Mouse (Mus musculus) liver, postnatal 0 days (tissue): ENCODE data around the gene Zfp688. TPM values are rescaled to one million over a fixed set of nuclear protein-coding genes. Genes with fewer than 3 reads are reported as not detected.
"Not testable (repeated sequence)": the region's sequence is repeated elsewhere in the genome, so short reads cannot be mapped to it uniquely, and the experiment has no call there.

ENCODE experiments used
- ATAC-seq: fragments of 200-750 bp; cut with Nextera tagmentation; 2 replicates; pipeline ENCODE4 v1.8.0; 2017; ENCODE audit warnings: mild to moderate bottlenecking, moderate library complexity
- DNase-seq: peaks from one replicate; pipeline ENCODE4 v3.0.0-alpha.2; 2016
- H3K27ac ChIP-seq: fragments of 300-500 bp; sonication (generic); 2 replicates; pipeline ENCODE4 v1.5.1; 2014; ENCODE audit warnings: antibody characterized with exemption, moderate library complexity, mild to moderate bottlenecking, low read depth
- H3K27me3 ChIP-seq: fragments of 300-500 bp; sonication (generic); 2 replicates; pipeline ENCODE4 v1.6.1; 2014; ENCODE audit warnings: low read length, control low read depth, mixed read lengths; ENCODE audit not compliant: insufficient read depth
- H3K36me3 ChIP-seq: fragments of 300-500 bp; sonication (generic); replicated peaks from 2 replicates; pipeline ENCODE4 v1.6.1; 2014; ENCODE audit warnings: mild to moderate bottlenecking, control low read depth, low read length, moderate library complexity, mixed read lengths; ENCODE audit not compliant: insufficient read depth
- H3K4me1 ChIP-seq: fragments of 300-500 bp; sonication (generic); 2 replicates; pipeline ENCODE4 v1.6.1; 2014; ENCODE audit warnings: antibody characterized with exemption, mild to moderate bottlenecking, control low read depth; ENCODE audit not compliant: insufficient read depth
- H3K4me2 ChIP-seq: fragments of 300-500 bp; sonication (generic); 2 replicates; pipeline ENCODE4 v1.6.1; 2014; ENCODE audit warnings: low read depth, mild to moderate bottlenecking, low read length, moderate library complexity, mixed read lengths
- H3K4me3 ChIP-seq: fragments of 300-500 bp; sonication (generic); 2 replicates; pipeline ENCODE4 v1.5.1; 2014; ENCODE audit warnings: low read depth, low read length
- H3K9ac ChIP-seq: fragments of 300-500 bp; sonication (generic); replicated peaks from 2 replicates; pipeline ENCODE4 v1.6.1; 2014; ENCODE audit warnings: mild to moderate bottlenecking, moderate library complexity
- H3K9me3 ChIP-seq: fragments of 300-500 bp; sonication (generic); 2 replicates; pipeline ENCODE4 v1.6.1; 2016; ENCODE audit warnings: mild to moderate bottlenecking, control low read depth, low read length, mixed read lengths
- CTCF ChIP-seq: sonication (generic); IDR thresholded peaks from 2 replicates; pipeline ENCODE4 v1.5.1; 2016; ENCODE audit warnings: antibody characterized with exemption, low read depth
- EP300 ChIP-seq: IDR thresholded peaks from 2 replicates; pipeline ENCODE4 v1.6.1; 2016; ENCODE audit warnings: antibody characterized with exemption, low read depth, mild to moderate bottlenecking
- WGBS: fragments of 180-500 bp; shearing (Covaris S2); extraction: QIAGEN DNeasy Blood & Tissue Kit; methylation state at CpG from one replicate; pipeline ENCODE4 v1.1.7; 2014; ENCODE audit not compliant: insufficient replicate concordance; 5-methylcytosine and 5-hydroxymethylcytosine counted together
- polyA plus RNA-seq: library from polyadenylated mRNA; unstranded; fragments of >200 nt; fragmentation: Nextera tagmentation; extraction: Ambion mirVana; gene quantifications from 2 replicates; pipeline ENCODE4 v1.2.1, GENCODE M21; 2015

The Zfp688 gene
- polyA plus RNA-seq, 1 experiment from 2014 or later = 8.7 TPM

GRCm38 (mm10) chr7:127390306-127390705 lies 31.6 kb downstream of the Zfp688 start:
- WGBS = 80% methylated on average over 7 of the region's 7 CpGs
- no peaks in the 10 kb centered on the region for H3K9me3 ChIP-seq
- H3K4me1 ChIP-seq = peaks cover 15% of the 10 kb centered on the region
- no peak overlapping the region for H3K4me3 ChIP-seq
- H3K36me3 ChIP-seq = no peaks in the 10 kb centered on the region
- no peak for DNase-seq
- no peak for TF ChIP-seq CTCF
- TF ChIP-seq EP300 = no peak
- H3K27me3 ChIP-seq = no peaks in the 10 kb centered on the region
- no peak overlapping the region for H3K9ac ChIP-seq
- no peak overlapping the region for H3K4me2 ChIP-seq
- no peak overlapping the region for H3K27ac ChIP-seq
- ATAC-seq = no peak

- H3K9me3 ChIP-seq, ATAC-seq, H3K27me3 ChIP-seq, H3K36me3 ChIP-seq, H3K4me2 ChIP-seq, DNase-seq, H3K9ac ChIP-seq, H3K27ac ChIP-seq, H3K4me3 ChIP-seq: not testable (repeated sequence)
- peaks cover 10% of the 10 kb centered on the region for H3K4me1 ChIP-seq
These were observed 33.7 kb downstream of the Zfp688 start for GRCm38 (mm10) chr7:127388201-127388600.

GRCm38 (mm10) chr7:127386641-127387392 lies 35.1 kb downstream of the Zfp688 start, which contains the start of gene 9130019O22Rik:
Gene 9130019O22Rik (minus strand): TSS chr7:127387166.
- 15% methylated on average over 37 of the region's 38 CpGs for WGBS
- peak within 1 kb of the TSS; percentile 81 for H3K9ac ChIP-seq
- H3K9me3 ChIP-seq = no peaks in the 10 kb centered on the region
- H3K4me3 ChIP-seq = peak within 1 kb of the TSS; percentile 68
- DNase-seq (peak; percentile 85), ATAC-seq (peak; percentile 94)
- TF ChIP-seq EP300 = no peak
- no peak for TF ChIP-seq CTCF
- no peaks in the 10 kb centered on the region for H3K36me3 ChIP-seq
- H3K27ac ChIP-seq = peak within 1 kb of the TSS; percentile 67; the same call in 1 of the 2 replicates
- peak within 1 kb of the TSS; percentile 85 for H3K4me2 ChIP-seq
- no peaks in the 10 kb centered on the region for H3K27me3 ChIP-seq
- H3K4me1 ChIP-seq = no peaks in the 10 kb centered on the region; the same call in 1 of the 2 replicates

- H3K27me3 ChIP-seq, H3K9ac ChIP-seq, H3K4me1 ChIP-seq, H3K9me3 ChIP-seq, H3K4me3 ChIP-seq, ATAC-seq, H3K27ac ChIP-seq, H3K36me3 ChIP-seq, H3K4me2 ChIP-seq, DNase-seq: not testable (repeated sequence)
- 85% methylated on average over 4 of the region's 4 CpGs for WGBS
These were observed 36.3 kb downstream of the Zfp688 start for GRCm38 (mm10) chr7:127385560-127385959.

GRCm38 (mm10) chr7:127378310-127378921 lies 43.5 kb downstream of the Zfp688 start:
- ATAC-seq = no peak

GRCm38 (mm10) chr7:127375271-127376245 lies 46.3 kb downstream of the Zfp688 start, which contains the start of gene Zfp747:
Gene Zfp747 (minus strand): TSS chr7:127376050.
- TF ChIP-seq CTCF = peak; percentile 89
- Histone ChIP-seq H3K4me3 (peak within 1 kb of the TSS; percentile 68), H3K4me1 (peaks cover 19% of the 10 kb centered on the region), H3K4me2 (peak within 1 kb of the TSS; percentile 77), H3K9ac (peak within 1 kb of the TSS; percentile 84), H3K27ac (peak within 1 kb of the TSS; percentile 62)
- not testable (repeated sequence) for H3K9me3 ChIP-seq, H3K27me3 ChIP-seq, H3K36me3 ChIP-seq
- DNase-seq (peak; percentile 92), ATAC-seq (peak; percentile 97)
- 2% methylated on average over 45 of the region's 49 CpGs for WGBS

More at GRCm38 (mm10) chr7:127378310-127378921, 43.5 kb downstream of the Zfp688 start:
- Histone ChIP-seq H3K27me3 (no peaks in the 10 kb centered on the region), H3K4me3 (no peak overlapping the region), H3K27ac (no peak overlapping the region), H3K9me3 (no peaks in the 10 kb centered on the region), H3K9ac (no peak overlapping the region), H3K36me3 (no peaks in the 10 kb centered on the region), H3K4me1 (peaks cover 19% of the 10 kb centered on the region), H3K4me2 (no peak overlapping the region)
- no peak for DNase-seq
- 38% methylated on average over 6 of the region's 6 CpGs for WGBS
- TF ChIP-seq CTCF = no peak
- no peak for TF ChIP-seq EP300
